Mouse (Mus musculus) ES-CJ7 (cell line): ENCODE data around the gene Btbd2.
A peak's percentile ranks its signal among the peaks of the same experiment; 100 is the strongest.

Experiments used
- DNase-seq: peaks from one replicate; pipeline ENCODE4 v3.0.0; 2011; ENCODE audit warnings: low read depth, low spot score

Gene Btbd2

GRCm38 (mm10) chr10:80646936-80647335 is 9.9 kb downstream of the Btbd2 start:
- no peak for DNase-seq

- no peak for DNase-seq
Observed at GRCm38 (mm10) chr10:80635345-80635744, 21.5 kb downstream of the Btbd2 start.

- no peak for DNase-seq
Observed at GRCm38 (mm10) chr10:80628925-80629324, 27.9 kb downstream of the Btbd2 start.

GRCm38 (mm10) chr10:80627685-80628084 is 29.2 kb downstream of the Btbd2 start:
- no peak for DNase-seq

- DNase-seq: no peak
Observed at GRCm38 (mm10) chr10:80625764-80626163, 31.1 kb downstream of the Btbd2 start.

GRCm38 (mm10) chr10:80623457-80624191 is 33.2 kb downstream of the Btbd2 start:
- peak; percentile 48 for DNase-seq

GRCm38 (mm10) chr10:80622661-80623456 is 34.0 kb downstream of the Btbd2 start, which contains the start of gene Csnk1g2:
Gene Csnk1g2, plus strand, starts transcription at chr10:80622838.
- DNase-seq: peak; percentile 43

GRCm38 (mm10) chr10:80621940-80622660 is 34.8 kb downstream of the Btbd2 start:
- DNase-seq: peak; percentile 100

GRCm38 (mm10) chr10:80621690-80621939 is 35.3 kb downstream of the Btbd2 start:
- no peak for DNase-seq

GRCm38 (mm10) chr10:80620796-80621689 is 35.8 kb downstream of the Btbd2 start:
- no peak for DNase-seq

GRCm38 (mm10) chr10:80620365-80620764 is 36.5 kb downstream of the Btbd2 start:
- DNase-seq: no peak

GRCm38 (mm10) chr10:80619465-80620244 is 37.2 kb downstream of the Btbd2 start:
- DNase-seq: peak; percentile 88

- DNase-seq: no peak
Observed at GRCm38 (mm10) chr10:80618181-80618580, 38.7 kb downstream of the Btbd2 start.

GRCm38 (mm10) chr10:80614351-80614750 is 42.5 kb downstream of the Btbd2 start:
- no peak for DNase-seq

- peak; percentile 74 for DNase-seq
Observed at GRCm38 (mm10) chr10:80613821-80614220, 43.0 kb downstream of the Btbd2 start.

GRCm38 (mm10) chr10:80611905-80612304 is 45.0 kb downstream of the Btbd2 start:
- no peak for DNase-seq

GRCm38 (mm10) chr10:80611024-80611423 is 45.8 kb downstream of the Btbd2 start:
- peak; percentile 64 for DNase-seq

GRCm38 (mm10) chr10:80610116-80610785 is 46.6 kb downstream of the Btbd2 start:
- no peak for DNase-seq

- DNase-seq: no peak
Observed at GRCm38 (mm10) chr10:80609269-80609924, 47.5 kb downstream of the Btbd2 start.
